Mouse (Mus musculus): Measurements from ENCODE around the gene Mlf2.

DNA sequence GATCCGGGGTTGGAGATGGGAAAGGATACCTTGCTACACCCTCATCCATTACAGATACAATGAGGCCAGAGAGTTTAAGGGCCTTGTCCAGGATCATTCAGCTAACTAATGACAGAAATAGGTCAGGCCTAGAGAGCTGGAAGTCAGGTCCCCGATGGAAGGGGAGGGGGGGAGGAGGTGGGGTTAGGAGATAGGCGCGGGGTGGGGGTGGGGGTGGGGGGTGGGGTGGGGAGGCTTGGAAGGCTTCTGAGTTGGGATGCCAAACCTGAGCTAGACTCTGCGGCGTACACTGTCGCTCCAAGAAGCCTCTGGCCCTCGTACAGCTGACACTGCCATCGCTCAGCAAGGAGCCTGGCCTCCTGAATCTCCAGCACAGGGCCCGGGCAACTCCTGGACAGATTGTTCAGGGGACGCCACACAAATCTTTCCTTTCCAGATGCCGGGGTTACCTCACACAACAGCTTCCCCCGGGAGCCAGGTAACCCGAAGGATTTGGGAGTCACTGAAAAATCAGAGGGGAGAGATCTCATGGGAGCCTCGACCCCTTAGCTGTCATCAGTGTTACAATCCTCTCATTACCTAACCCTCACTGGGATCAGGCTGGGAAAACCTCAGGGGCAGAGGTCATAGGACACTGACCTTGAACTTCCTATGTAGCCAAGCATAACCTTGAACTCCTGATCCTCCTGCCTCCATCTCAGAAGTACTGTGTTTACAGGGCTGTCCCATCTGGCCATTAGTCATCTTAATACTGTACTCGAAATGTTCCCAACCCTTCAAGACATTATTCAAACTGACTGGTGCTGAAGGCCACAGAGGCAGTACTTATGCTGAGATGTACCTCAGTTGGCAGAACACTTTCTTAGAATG lies 26.0 kb upstream of the Mlf2 start:
- TF ChIP-seq HCFC1 (IDR thresholded peaks at IDR 0.05; ENCODE audit: borderline replicate concordance, insufficient read depth, low read length) (no peak), ZNF384 (IDR thresholded peaks at IDR 0.05; ENCODE audit: low read depth, low read length) (no peak), MAFK (IDR thresholded peaks at IDR 0.05; ENCODE audit: insufficient read depth, low read depth, low read length) (no peak)

Measured in ES-E14 (cell line).